In genomic region chr2:136485815-136486619, GRCm38 (mm10) we compare ENCODE assay signal across 8 mouse cellular contexts. TPM values are rescaled to one million over a fixed set of nuclear protein-coding genes. Genes with fewer than 3 reads are reported as not detected.
DNase-seq lines count a peak whose midpoint lies in the region; TF ChIP-seq lines count a peak whose summit lies in the region.

No protein-coding gene starts in this region.

- no peaks in the 10 kb centered on the region for H3K36me3 ChIP-seq in megakaryocyte, embryonic 14.5 days (replicated peaks; ENCODE audit: low read length)

- intact Hi-C loops in gastrocnemius, adult 2 months (cut with DNase I), result loop anchor here (1.0 to 10.0 kb wide), 4 partner anchors 110 to 1456 kb away; partner anchors contain the start of genes AL731706.2 and Snap25
- intact Hi-C loops in left cerebral cortex, adult 2 months (cut with DNase I), result loop anchor here (2.0 to 10.0 kb wide), 3 partner anchors 231 to 1459 kb away; no protein-coding TSS in a partner anchor

- no peaks in the 10 kb centered on the region for H3K27me3 ChIP-seq in megakaryocyte, embryonic 14.5 days (replicated peaks)

- peak; percentile 65 for TF ChIP-seq CTCF in gastrocnemius, adult 2 months (IDR thresholded peaks at IDR 0.05)
- peak; percentile 65 for TF ChIP-seq CTCF in left cerebral cortex, adult 2 months (IDR thresholded peaks at IDR 0.05)

- H3K4me3 ChIP-seq in gastrocnemius, adult 2 months, result peak overlapping the region; percentile 60
- peak overlapping the region; percentile 30 for H3K4me3 ChIP-seq in left cerebral cortex, adult 2 months
- peak overlapping the region; percentile 88 for H3K4me3 ChIP-seq in megakaryocyte, embryonic 14.5 days (replicated peaks)

- H3K9me3 ChIP-seq in megakaryocyte, embryonic 14.5 days, result no peaks in the 10 kb centered on the region

- peaks cover 5% of the 10 kb centered on the region for H3K4me1 ChIP-seq in megakaryocyte, embryonic 14.5 days

- H3K27ac ChIP-seq in gastrocnemius, adult 2 months, result peak overlapping the region; percentile 62
- peak overlapping the region; percentile 72; the same call in 1 of the 2 replicates for H3K27ac ChIP-seq in left cerebral cortex, adult 2 months

- DNase-seq in left cerebral cortex, adult 11 months (ENCODE audit: low spot score), result peak; percentile 36
- DNase-seq in left cerebral cortex, adult 8-10 months (ENCODE audit: low spot score in 2 of 2), result no peak
- DNase-seq in cerebellum, postnatal 25 days, result peak; percentile 68 to 83
- DNase-seq in gastrocnemius, adult 2 months, result peak; percentile 49
- peak; percentile 97 for DNase-seq in hindlimb bud, embryonic 11.5 days (ENCODE audit: extremely low spot score, low read depth, low spot score)
- peak; percentile 46 to 56 for DNase-seq in left cerebral cortex, adult 2 months (ENCODE audit: extremely low spot score in 1 of 2, low spot score in 2 of 2)
- DNase-seq in right cerebral cortex, postnatal 25 days, result peak; percentile 14

RNA-seq across cellular contexts. Expression of gene Ankef1, which starts 15.7 kb away (rescaled TPM):
- 1 to 10 TPM; 1.7 to 3.4 (median 2.5) TPM for total RNA-seq in left cerebral cortex, adult 8-10 months (2022)
- under 1 TPM; 0.25 to 0.51 TPM for total RNA-seq in gastrocnemius, adult 2 months (2021)
- 1 to 10 TPM; 1.3 to 3.2 TPM for total RNA-seq in left cerebral cortex, adult 2 months (2021)
- polyA plus RNA-seq in megakaryocyte, embryonic 14.5 days (2012; ENCODE audit: insufficient read depth, low replicate concordance), result not detected in 2 replicates

Comparison
In these comparisons a context has a peak if more than half of its experiments do, and no peak if none do; other contexts are left out.
1. DNase-seq: peak in left cerebral cortex, adult 11 months (single experiment), cerebellum, postnatal 25 days (2 of 2), gastrocnemius, adult 2 months (single experiment), hindlimb bud, embryonic 11.5 days (single experiment), left cerebral cortex, adult 2 months (2 of 2) and right cerebral cortex, postnatal 25 days (single experiment); none in left cerebral cortex, adult 8-10 months (0 of 2).
2. H3K4me3 ChIP-seq: peak in every context shown above with its lines; median percentile 88 in megakaryocyte, embryonic 14.5 days; 60 in gastrocnemius, adult 2 months; 30 in left cerebral cortex, adult 2 months.